Mouse (Mus musculus) cerebellum, postnatal 14 days (tissue): ENCODE data around the gene Foxa1.

Experiments
- DNase-seq, 2 experiments: peaks; one replicate each; pipeline ENCODE4 v3.0.0; 2021; ENCODE audit warnings: mixed read lengths in 2 of 2

The Foxa1 gene

DNA sequence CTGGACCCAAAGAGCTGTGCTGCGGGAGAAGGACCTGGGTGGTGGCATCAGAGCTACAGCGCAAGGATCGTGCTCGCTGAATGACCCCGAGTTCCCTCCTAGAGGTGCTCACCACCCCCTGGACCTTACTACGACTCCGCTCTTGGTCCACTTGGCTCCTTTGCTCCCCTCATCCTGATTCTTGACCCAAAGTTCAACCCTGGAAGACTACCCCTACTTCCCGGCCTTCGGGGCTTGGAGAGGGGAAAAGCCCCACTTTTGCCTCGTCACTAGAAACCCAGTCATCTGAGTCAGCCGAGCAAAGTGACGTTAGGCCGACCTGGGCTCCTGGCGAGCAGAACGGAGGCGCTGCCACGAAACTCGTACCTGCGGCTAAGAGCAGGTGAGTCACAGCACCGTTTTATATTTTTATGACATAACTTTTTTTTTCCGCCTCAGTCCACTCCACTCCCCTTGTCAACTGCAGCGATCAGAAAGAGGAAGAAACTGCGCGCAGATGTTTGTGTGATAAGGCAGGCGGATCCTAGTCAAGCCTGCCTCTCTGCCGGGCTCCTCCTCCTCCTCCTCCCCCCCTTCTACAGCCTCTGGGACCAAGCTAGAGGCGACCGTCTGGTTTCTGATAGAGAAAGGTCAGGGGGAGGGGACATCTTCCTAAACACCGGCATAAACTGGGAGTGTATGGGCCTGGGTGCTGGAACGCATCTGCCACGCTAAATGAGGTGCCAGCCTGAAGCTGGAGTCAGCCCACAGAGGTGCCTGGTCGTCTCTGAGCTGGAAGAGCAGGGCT lies at the start of gene Foxa1:
Foxa1 (minus strand) TSS at position 502 of the 787 bp plus-strand sequence.
- DNase-seq: peak in 1 of 2 experiments; percentile 11

- DNase-seq: peak; percentile 18 to 28
These were observed 29.4 kb upstream of the Foxa1 start for GRCm38 (mm10) chr12:57575931-57576628.

DNA sequence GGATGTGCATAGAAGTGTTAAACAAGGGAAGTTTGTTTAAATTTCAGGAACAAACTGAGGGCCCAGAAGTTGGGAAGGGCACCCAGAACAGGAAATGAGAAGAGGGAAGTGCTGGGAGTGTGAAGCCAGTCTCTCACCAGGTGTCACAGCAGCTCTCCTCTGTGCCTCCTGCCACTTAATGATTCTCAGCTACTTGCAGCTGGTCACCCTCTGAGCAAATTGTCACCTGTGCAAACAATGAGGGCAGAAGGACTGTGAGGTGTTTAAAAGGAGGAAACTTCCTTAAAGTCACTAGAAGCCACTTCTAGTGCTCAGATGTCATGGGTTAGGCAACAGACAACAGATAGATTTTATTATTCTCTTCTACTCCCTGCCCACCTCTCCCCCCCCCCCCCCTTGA lies 25.7 kb upstream of the Foxa1 start:
- no peak for DNase-seq

DNA sequence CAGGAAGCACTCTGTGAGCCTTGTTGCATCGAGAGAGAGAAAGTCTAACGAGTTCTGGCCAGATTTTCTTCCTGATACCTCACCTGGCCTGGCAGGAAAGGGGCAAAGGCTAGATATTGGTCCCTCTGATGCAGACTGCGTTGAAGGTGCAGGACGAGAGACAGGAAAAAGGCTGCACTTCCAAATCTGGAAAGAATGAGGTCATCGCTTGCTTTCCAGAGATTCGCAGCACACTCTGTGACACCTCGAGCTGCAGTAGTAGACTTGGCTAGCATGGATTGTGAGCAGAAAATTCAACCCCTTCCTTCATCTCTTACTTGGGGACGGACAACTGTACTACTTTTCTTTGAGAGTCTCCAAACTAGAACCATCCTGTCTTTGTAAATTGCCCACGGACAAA lies 25.1 kb upstream of the Foxa1 start:
- no peak for DNase-seq

- no peak for DNase-seq
These were observed 17.2 kb upstream of the Foxa1 start, which contains the start of gene Ttc6 for GRCm38 (mm10) chr12:57563909-57564308. TSS of gene Ttc6 (plus strand) at chr12:57564113.

GRCm38 (mm10) chr12:57554091-57554490 lies 7.4 kb upstream of the Foxa1 start:
- no peak for DNase-seq

GRCm38 (mm10) chr12:57552286-57552685 lies 5.6 kb upstream of the Foxa1 start:
- DNase-seq: no peak

- DNase-seq: no peak
These were observed 4.2 kb upstream of the Foxa1 start for GRCm38 (mm10) chr12:57550881-57551280.

DNA sequence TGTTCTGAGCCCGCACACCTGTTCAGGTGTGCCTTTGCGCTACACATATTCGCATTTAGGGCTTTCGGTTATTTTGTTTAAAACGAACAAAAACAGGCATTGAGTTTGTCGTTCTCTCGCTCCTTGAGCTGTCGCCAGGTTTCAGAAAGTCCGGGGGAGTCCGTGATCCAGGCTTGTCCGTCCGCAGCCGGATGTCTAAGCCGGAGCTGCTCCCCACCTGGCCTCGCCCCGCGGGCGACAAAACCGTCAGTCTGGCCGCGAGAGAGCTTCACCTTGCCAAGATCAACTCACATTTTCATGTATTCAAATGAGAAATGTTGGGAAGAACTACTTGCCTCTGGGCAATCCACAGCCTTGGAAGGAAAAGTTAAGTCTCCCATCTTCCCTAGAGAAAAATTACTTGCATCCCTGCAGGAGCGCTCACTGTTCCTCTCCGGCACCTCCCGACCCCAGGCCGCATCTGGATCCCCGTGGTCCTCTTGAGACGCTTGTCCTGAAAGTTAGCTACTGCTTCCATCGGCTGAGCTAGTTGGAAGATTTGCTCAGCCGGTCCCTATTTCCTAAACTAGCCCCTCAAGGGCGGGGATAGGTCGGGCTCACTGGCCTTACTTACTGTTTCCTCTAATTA lies 3.6 kb upstream of the Foxa1 start:
- DNase-seq: peak; percentile 4 to 7

- DNase-seq: peak in 1 of 2 experiments; percentile 5
These were observed 3.0 kb upstream of the Foxa1 start for GRCm38 (mm10) chr12:57549667-57550160.

DNA sequence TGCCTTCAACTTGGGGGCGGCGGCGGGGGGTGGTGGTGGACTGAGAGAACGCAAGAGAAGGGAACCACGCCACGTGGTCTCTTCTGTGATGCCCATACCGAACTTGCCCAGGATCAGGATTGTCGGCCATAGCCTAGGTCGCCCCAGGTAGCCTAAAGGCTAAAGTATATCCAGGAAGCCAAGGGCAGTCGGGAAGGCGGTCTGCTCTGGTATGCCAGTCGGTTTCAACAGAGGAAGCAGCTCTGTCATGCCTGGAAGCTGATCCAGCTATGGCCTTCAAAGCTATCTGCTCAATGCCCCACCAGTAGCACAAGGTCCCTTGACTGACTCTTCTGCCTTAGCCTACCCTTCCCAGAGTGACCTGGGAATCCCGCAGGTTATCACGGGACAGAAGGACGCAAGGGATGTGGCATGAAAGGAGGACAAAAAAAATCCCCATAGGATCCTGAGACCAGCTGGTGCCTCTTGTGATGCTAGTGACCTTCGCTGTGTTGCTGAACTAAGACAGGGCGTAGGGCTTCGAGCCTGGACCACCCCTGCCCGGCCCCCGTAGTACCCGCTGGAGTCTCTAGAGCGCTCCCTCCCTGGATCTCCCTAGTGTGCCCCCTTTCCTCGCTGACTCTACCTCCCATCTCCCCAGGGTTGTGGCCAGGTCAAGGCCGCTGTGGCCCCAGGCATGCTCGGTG lies 2.4 kb upstream of the Foxa1 start:
- peak in 1 of 2 experiments; percentile 6 for DNase-seq

DNA sequence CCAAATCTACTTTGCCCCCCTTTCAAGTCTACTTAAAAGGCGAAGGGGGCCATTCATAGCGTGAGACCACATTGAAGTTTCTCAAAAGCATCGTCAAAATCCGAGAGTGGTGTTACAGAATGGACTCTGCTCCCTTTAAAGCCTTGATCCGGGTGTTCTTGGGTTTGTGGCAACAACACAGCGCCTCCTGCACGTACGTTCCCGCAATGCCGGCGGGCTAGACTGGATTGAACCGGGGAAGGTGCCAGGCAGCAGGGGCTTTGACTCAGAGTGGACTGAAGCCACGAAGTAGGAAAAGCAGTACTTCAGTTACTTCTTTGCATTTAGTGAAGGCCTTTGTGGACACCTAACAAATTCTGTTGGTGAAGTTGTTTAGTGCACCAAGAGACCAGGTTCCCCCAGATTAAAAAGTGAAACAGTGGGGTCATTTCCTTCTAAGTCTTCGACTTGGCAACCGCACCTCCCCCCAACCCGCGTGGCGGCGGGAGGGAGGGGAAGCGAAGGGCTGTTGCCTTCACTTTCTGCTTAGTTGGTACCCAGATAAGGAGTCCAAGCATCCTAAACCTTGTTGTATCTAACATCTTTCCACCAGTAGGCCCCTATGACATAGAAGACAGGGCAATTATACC lies 1.8 kb upstream of the Foxa1 start:
- DNase-seq: peak; percentile 20 to 34

DNA sequence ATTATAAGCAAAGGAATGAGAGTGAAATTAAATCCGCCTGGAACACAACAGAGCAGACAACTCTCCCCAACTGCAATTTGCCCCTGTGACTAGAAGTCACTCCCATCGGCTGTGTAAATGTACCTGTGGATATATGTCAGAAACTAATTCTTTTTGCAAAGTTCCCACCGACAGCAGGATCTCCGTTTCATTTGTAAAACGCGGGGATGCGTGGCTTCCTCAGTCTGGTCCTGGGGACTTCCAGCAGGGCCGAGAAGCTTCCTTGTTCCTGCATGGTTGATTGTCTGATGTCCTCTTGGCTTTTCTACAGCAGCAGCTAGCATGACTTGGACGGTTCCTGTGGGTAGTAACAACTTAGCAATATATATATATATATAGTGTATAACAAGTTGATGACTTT lies 1.2 kb upstream of the Foxa1 start:
- DNase-seq: peak in 1 of 2 experiments; percentile 11

- peak; percentile 19 to 31 for DNase-seq
These were observed 1.1 kb downstream of the Foxa1 start for GRCm38 (mm10) chr12:57545371-57546241.

GRCm38 (mm10) chr12:57544641-57545370 lies 1.9 kb downstream of the Foxa1 start:
- DNase-seq: peak; percentile 58 to 73

- peak; percentile 16 to 17 for DNase-seq
These were observed 3.1 kb downstream of the Foxa1 start for GRCm38 (mm10) chr12:57543627-57543991.

DNA sequence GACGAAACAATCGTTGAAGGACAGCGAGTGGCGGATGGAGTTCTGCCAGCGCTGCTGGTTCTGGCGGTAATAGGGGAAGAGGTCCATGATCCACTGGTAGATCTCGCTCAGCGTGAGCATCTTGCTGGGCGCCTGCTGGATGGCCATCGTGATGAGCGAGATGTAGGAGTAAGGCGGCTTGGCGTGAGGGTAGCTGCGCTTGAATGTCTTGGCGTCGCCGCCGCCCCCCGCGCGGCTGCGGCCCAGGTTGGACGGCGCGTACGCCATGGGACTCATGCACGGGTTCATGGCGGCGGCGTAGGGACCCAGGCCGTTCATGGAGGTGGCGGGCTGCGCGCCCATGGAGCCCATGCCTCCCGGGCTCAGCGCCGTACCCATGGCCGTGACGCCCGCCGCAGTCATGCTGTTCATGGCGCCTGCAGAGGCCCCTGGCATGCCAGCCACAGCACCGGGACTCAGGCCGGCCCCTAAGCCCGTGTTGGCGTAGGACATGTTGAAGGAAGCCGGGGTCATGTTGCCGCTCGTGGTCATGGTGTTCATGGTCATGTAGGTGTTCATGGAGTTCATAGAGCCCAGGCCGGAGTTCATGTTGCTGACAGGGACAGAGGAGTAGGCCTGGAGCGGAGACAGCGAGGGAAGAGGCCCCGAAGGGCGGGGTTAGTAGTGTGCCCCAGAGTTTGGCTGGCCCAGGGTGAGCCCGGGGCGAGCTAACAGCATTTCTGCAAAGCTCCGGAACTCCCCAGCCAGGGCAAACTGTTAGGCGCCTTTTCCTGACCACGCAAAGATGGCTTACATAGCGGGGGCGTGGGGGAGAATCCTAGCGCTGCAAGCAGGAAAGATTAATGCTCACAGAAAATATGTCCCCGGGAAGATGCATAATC lies 3.7 kb downstream of the Foxa1 start:
- peak; percentile 6 to 24 for DNase-seq

- peak in 1 of 2 experiments; percentile 41 for DNase-seq
These were observed 4.6 kb downstream of the Foxa1 start for GRCm38 (mm10) chr12:57541931-57542745.

- DNase-seq: no peak
These were observed 5.6 kb downstream of the Foxa1 start for GRCm38 (mm10) chr12:57541118-57541517.
